Mouse (Mus musculus): Measurements from ENCODE around the gene Leap2. TPM values are rescaled to one million over a fixed set of nuclear protein-coding genes. Genes with fewer than 3 reads are reported as not detected.
A peak's percentile ranks its signal among the peaks of the same experiment; 100 is the strongest.

The Leap2 gene
- polyA plus RNA-seq, 1 experiment: not detected

DNA sequence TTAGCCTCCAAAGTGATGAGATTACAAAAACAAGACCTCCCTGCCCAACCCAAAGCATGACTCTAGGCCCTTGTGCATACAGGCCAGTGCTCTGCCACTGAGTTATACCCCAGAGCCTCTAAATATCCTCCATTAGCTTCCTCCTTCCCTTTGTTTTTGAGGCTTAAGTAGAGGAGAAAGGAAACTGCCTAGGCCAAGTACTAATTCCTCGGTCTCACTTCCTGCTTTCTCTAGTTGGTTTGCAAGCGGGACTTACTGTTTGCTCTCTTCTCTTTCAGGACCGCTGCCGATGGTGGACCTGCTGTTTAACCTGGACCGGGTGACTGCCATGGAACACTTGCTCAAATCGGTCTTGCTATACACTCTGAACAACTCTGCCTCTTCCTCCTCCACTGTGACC, 13.4 kb upstream of the Leap2 start:
- no peak overlapping the region for H3K4me3 ChIP-seq (ENCODE audit: insufficient read depth, poor library complexity, severe bottlenecking)
- H3K36me3 ChIP-seq (ENCODE audit: control insufficient read depth, insufficient read depth): no peaks in the 10 kb centered on the region
- TF ChIP-seq MYOG (IDR thresholded peaks at IDR 0.05; ENCODE audit: control insufficient read depth, extremely low read depth, insufficient read length) (no peak), MYOD1 (IDR thresholded peaks at IDR 0.05; ENCODE audit: control insufficient read depth, insufficient read length, low read depth) (no peak), CEBPB (IDR thresholded peaks at IDR 0.05; ENCODE audit: low read depth) (no peak), MAX (IDR thresholded peaks at IDR 0.05) (no peak), USF1 (IDR thresholded peaks at IDR 0.05; ENCODE audit: low read depth) (no peak), FOSL1 (IDR thresholded peaks at IDR 0.05; ENCODE audit: insufficient read depth, low read length, poor library complexity, severe bottlenecking) (no peak), CTCF (IDR thresholded peaks at IDR 0.05; ENCODE audit: control insufficient read depth, insufficient read depth, insufficient read length) (no peak)
- H3K79me3 ChIP-seq (ENCODE audit: low read depth): no peaks in the 10 kb centered on the region
- H3K79me2 ChIP-seq (ENCODE audit: control insufficient read depth, insufficient read depth): no peaks in the 10 kb centered on the region
- H3K27me3 ChIP-seq (ENCODE audit: control insufficient read depth, insufficient read depth, insufficient read length): peaks cover 16% of the 10 kb centered on the region
- H3ac ChIP-seq (ENCODE audit: control insufficient read depth, insufficient read length, low read depth): no peak overlapping the region

DNA sequence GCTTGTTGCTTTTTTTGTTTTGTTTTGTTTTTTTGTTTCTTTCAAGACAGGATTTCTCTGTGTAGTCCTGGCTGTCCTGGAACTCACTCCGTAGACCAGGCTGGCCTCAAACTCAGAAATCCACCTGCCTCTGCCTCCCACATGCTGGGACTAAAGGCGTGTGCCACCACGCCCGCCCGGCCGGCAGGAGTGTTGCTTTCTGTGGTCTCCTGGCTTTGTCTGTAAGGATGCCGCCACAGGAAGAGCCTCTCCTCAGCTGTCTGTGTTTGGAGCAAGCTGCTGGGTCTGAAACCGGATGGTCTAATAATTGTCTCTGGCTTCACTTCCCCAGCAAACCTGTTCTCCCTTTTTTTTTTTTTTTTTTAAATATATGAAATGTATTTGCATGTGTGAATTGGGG, 12.5 kb upstream of the Leap2 start:
- Histone ChIP-seq H3K36me3 (ENCODE audit: control insufficient read depth, insufficient read depth) (no peaks in the 10 kb centered on the region), H3K79me2 (ENCODE audit: control insufficient read depth, insufficient read depth) (peaks cover under 1% of the 10 kb centered on the region), H3K4me3 (ENCODE audit: insufficient read depth, poor library complexity, severe bottlenecking) (no peak overlapping the region), H3ac (ENCODE audit: control insufficient read depth, insufficient read length, low read depth) (no peak overlapping the region), H3K79me3 (ENCODE audit: low read depth) (no peaks in the 10 kb centered on the region), H3K27me3 (ENCODE audit: control insufficient read depth, insufficient read depth, insufficient read length) (peaks cover 16% of the 10 kb centered on the region)
- no peak for TF ChIP-seq MYOG (IDR thresholded peaks at IDR 0.05; ENCODE audit: control insufficient read depth, extremely low read depth, insufficient read length)
- no peak for TF ChIP-seq CEBPB (IDR thresholded peaks at IDR 0.05; ENCODE audit: low read depth)
- TF ChIP-seq USF1 (IDR thresholded peaks at IDR 0.05; ENCODE audit: low read depth): no peak
- no peak for TF ChIP-seq CTCF (IDR thresholded peaks at IDR 0.05; ENCODE audit: control insufficient read depth, insufficient read depth, insufficient read length)
- no peak for TF ChIP-seq FOSL1 (IDR thresholded peaks at IDR 0.05; ENCODE audit: insufficient read depth, low read length, poor library complexity, severe bottlenecking)
- no peak for TF ChIP-seq MYOD1 (IDR thresholded peaks at IDR 0.05; ENCODE audit: control insufficient read depth, insufficient read length, low read depth)
- no peak for TF ChIP-seq MAX (IDR thresholded peaks at IDR 0.05)

DNA sequence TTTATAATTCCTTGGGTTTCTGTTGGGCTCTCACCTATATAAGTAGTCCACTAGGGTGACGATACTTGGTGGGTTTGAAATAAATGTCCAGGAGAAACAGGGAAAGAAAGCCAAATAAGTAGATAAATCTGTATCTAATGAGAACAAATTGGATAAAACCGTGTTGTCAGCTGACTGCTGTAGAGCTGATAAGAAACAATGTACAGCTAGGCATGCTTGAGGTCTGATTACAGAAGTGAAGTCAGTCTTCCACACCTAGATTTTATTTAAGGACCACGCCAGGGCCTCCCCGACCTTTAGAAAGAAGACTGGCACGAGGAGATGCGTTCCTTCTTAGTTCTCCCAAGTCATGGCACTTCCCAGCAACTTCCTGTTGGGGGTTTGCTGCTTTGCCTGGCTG, 10.1 kb upstream of the Leap2 start:
- Histone ChIP-seq H3K4me3 (ENCODE audit: insufficient read depth, poor library complexity, severe bottlenecking) (no peak overlapping the region), H3K27me3 (ENCODE audit: control insufficient read depth, insufficient read depth, insufficient read length) (peaks cover 16% of the 10 kb centered on the region), H3K79me2 (ENCODE audit: control insufficient read depth, insufficient read depth) (peaks cover 25% of the 10 kb centered on the region), H3K79me3 (ENCODE audit: low read depth) (peaks cover 15% of the 10 kb centered on the region), H3K36me3 (ENCODE audit: control insufficient read depth, insufficient read depth) (peaks cover 11% of the 10 kb centered on the region), H3ac (ENCODE audit: control insufficient read depth, insufficient read length, low read depth) (no peak overlapping the region)
- no peak for TF ChIP-seq MAX (IDR thresholded peaks at IDR 0.05)

DNA sequence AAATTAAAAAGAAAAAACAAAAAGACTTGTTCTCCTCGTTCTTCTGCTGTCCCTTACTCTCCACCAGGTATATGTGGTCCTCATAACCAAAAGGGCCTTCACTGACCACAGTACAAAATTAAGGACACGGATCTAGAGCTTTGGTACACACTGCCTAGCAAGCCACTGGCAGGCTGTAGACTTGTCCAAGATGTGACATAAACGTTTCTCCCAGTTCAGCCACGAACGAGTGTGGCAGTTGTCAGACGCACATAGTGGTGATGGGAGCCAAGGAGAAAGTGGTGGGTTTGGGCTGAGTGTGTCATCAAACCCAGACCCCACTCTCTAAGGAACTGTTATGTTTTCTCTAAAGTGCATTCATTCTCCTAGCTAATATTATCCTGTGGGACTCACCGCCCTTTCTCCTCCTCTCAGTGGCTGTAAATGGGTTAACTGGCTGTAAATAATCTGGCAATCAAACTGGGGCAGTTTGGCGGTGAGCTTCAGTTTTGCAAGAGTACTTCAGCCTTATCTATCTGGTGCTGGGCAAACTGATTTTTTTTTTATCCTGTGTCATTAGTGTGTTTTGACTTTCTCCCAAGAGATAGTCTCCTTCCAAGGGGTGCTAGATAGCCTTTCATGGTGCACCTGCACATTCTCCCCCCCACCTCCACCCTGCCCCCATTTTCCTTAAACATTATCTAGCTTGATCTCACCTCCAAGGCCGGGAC, 8.5 kb upstream of the Leap2 start:
- Histone ChIP-seq H3ac (ENCODE audit: control insufficient read depth, insufficient read length, low read depth) (no peak overlapping the region), H3K27me3 (ENCODE audit: control insufficient read depth, insufficient read depth, insufficient read length) (peaks cover 5% of the 10 kb centered on the region), H3K4me3 (ENCODE audit: insufficient read depth, poor library complexity, severe bottlenecking) (peak overlapping the region; percentile 92), H3K79me3 (ENCODE audit: low read depth) (peaks cover 15% of the 10 kb centered on the region), H3K36me3 (ENCODE audit: control insufficient read depth, insufficient read depth) (peaks cover 24% of the 10 kb centered on the region), H3K79me2 (ENCODE audit: control insufficient read depth, insufficient read depth) (peaks cover 26% of the 10 kb centered on the region)
- no peak for TF ChIP-seq CTCF (IDR thresholded peaks at IDR 0.05; ENCODE audit: control insufficient read depth, insufficient read depth, insufficient read length)
- no peak for TF ChIP-seq MYOD1 (IDR thresholded peaks at IDR 0.05; ENCODE audit: control insufficient read depth, insufficient read length, low read depth)
- no peak for TF ChIP-seq CEBPB (IDR thresholded peaks at IDR 0.05; ENCODE audit: low read depth)
- no peak for TF ChIP-seq USF1 (IDR thresholded peaks at IDR 0.05; ENCODE audit: low read depth)
- TF ChIP-seq MYOG (IDR thresholded peaks at IDR 0.05; ENCODE audit: control insufficient read depth, extremely low read depth, insufficient read length): no peak
- no peak for TF ChIP-seq FOSL1 (IDR thresholded peaks at IDR 0.05; ENCODE audit: insufficient read depth, low read length, poor library complexity, severe bottlenecking)
- TF ChIP-seq MAX (IDR thresholded peaks at IDR 0.05): no peak

DNA sequence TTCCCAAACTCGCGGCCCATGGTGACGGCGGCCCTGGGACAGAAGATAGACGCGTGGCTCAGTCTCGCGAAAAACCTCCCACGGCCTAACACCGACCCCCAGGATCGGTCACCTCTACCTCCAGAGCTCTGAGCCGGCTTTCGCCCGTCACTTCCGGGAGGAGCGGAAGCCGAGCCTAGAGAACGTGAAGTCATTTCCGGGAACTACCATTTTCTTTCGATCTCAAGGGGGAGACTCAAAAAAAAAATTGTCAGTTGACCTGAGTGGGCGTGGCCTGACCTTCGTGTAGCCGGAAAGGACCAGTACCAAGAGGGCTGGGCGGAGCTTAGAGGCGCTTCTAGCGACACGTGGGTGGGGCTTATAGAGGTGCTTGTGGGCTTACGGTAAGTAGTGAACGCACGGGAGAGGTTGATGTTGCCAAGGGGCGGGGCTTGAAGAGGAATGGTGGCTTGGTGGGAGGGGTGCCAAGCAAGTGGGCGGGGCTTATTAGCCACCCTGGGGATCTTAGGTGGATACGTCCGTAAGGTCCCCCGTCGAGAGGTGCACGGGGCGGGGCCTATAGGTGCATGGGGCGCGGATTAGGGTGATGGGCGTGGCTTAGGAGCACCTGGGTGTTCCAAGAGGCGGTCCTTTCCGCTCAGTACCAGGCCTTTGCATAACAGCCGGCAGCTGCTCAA, 7.8 kb upstream of the Leap2 start, which contains the start of the genes Uqcrq and Gdf9:
TSS of gene Uqcrq (minus strand) at position 162 of the 677 bp plus-strand sequence.
TSS of gene Gdf9 (plus strand) at position 354 of the 677 bp plus-strand sequence.
- H3K79me3 ChIP-seq (ENCODE audit: low read depth): peaks cover 15% of the 10 kb centered on the region
- peaks cover 5% of the 10 kb centered on the region for H3K27me3 ChIP-seq (ENCODE audit: control insufficient read depth, insufficient read depth, insufficient read length)
- peak; percentile 19 for TF ChIP-seq MAX (IDR thresholded peaks at IDR 0.05)
- TF ChIP-seq USF1 (IDR thresholded peaks at IDR 0.05; ENCODE audit: low read depth): peak; percentile 62
- no peak for TF ChIP-seq CTCF (IDR thresholded peaks at IDR 0.05; ENCODE audit: control insufficient read depth, insufficient read depth, insufficient read length)
- H3K4me3 ChIP-seq (ENCODE audit: insufficient read depth, poor library complexity, severe bottlenecking): peak within 1 kb of the TSS; percentile 92
- H3ac ChIP-seq (ENCODE audit: control insufficient read depth, insufficient read length, low read depth): peak within 1 kb of the TSS; percentile 99
- peaks cover 24% of the 10 kb centered on the region for H3K36me3 ChIP-seq (ENCODE audit: control insufficient read depth, insufficient read depth)
- H3K79me2 ChIP-seq (ENCODE audit: control insufficient read depth, insufficient read depth): peaks cover 26% of the 10 kb centered on the region

DNA sequence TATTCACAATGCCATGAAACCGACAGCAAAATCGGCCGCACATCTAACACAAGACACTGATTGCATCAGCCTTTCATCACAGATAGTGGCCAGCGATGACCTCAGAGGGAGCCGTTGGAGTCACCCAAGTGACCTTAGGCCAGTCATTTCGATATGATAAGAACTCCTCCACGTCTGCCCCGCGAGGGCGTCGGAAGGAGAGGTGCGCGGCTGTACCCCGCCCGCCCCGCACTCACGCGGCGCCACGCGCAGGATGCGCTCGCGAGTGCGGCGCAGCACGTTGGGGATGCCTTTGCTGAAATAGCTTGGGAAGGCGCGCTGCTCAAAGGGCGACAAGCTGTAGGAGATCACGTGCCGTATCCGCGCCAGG, 7.3 kb upstream of the Leap2 start:
- Histone ChIP-seq H3K36me3 (ENCODE audit: control insufficient read depth, insufficient read depth) (peaks cover 24% of the 10 kb centered on the region), H3ac (ENCODE audit: control insufficient read depth, insufficient read length, low read depth) (peak overlapping the region; percentile 99), H3K79me2 (ENCODE audit: control insufficient read depth, insufficient read depth) (peaks cover 26% of the 10 kb centered on the region), H3K27me3 (ENCODE audit: control insufficient read depth, insufficient read depth, insufficient read length) (peaks cover 4% of the 10 kb centered on the region), H3K4me3 (ENCODE audit: insufficient read depth, poor library complexity, severe bottlenecking) (peak overlapping the region; percentile 92), H3K79me3 (ENCODE audit: low read depth) (peaks cover 15% of the 10 kb centered on the region)
- TF ChIP-seq FOSL1 (IDR thresholded peaks at IDR 0.05; ENCODE audit: insufficient read depth, low read length, poor library complexity, severe bottlenecking) (no peak), MYOD1 (IDR thresholded peaks at IDR 0.05; ENCODE audit: control insufficient read depth, insufficient read length, low read depth) (no peak), MAX (IDR thresholded peaks at IDR 0.05) (peak; percentile 37), CEBPB (IDR thresholded peaks at IDR 0.05; ENCODE audit: low read depth) (peak; percentile 62), USF1 (IDR thresholded peaks at IDR 0.05; ENCODE audit: low read depth) (no peak)

Measured in C2C12 (cell line).